Mouse (Mus musculus) small intestine, adult 2 months (tissue): ENCODE measurements around the gene Rbm3. TPM values are rescaled to one million over a fixed set of nuclear protein-coding genes. Genes with fewer than 3 reads are reported as not detected.

Experiments used
- H3K27ac ChIP-seq: fragments of 200-500 bp; 2 replicates; pipeline ENCODE4 v1.5.1; 2012; ENCODE audit warnings: low read depth, low read length, control low read depth, inconsistent platforms; ENCODE audit not compliant: insufficient read depth
- H3K27me3 ChIP-seq: fragments of 200-500 bp; 2 replicates; pipeline ENCODE4 v1.6.1; 2012; ENCODE audit warnings: mild to moderate bottlenecking, moderate library complexity, low read length, inconsistent platforms; ENCODE audit not compliant: control insufficient read depth, insufficient read depth
- H3K36me3 ChIP-seq: fragments of 200-500 bp; 2 replicates; pipeline ENCODE4 v1.6.1; 2012; ENCODE audit warnings: mild to moderate bottlenecking, low read length, control low read depth, inconsistent platforms; ENCODE audit not compliant: control insufficient read depth, insufficient read depth
- H3K4me1 ChIP-seq: fragments of 200-500 bp; 2 replicates; pipeline ENCODE4 v1.6.1; 2012; ENCODE audit warnings: low read length, inconsistent platforms, mixed read lengths; ENCODE audit not compliant: control insufficient read depth, insufficient read depth, insufficient read length
- H3K4me3 ChIP-seq: fragments of 200-500 bp; 2 replicates; pipeline ENCODE4 v1.5.1; 2012; ENCODE audit warnings: low read depth, mild to moderate bottlenecking, control low read depth, inconsistent platforms, low read length, moderate library complexity
- CTCF ChIP-seq: fragments of 200-500 bp; IDR thresholded peaks from 2 replicates; pipeline ENCODE4 v1.5.1; 2012; ENCODE audit warnings: low read depth, mild to moderate bottlenecking, control low read depth, inconsistent platforms, low read length, moderate library complexity, mixed read lengths; ENCODE audit not compliant: insufficient replicate concordance, insufficient read length; ENCODE audit errors: extremely low read depth
- POLR2A ChIP-seq: fragments of 200-500 bp; IDR thresholded peaks from 2 replicates; pipeline ENCODE4 v1.6.1; 2012; ENCODE audit warnings: low read depth, mild to moderate bottlenecking, control low read depth, inconsistent platforms, low read length, moderate library complexity
- WGBS: fragments of 180-500 bp; shearing (Covaris S2); methylation state at CpG from one replicate; pipeline ENCODE4 v1.1.7; 2018; 5-methylcytosine and 5-hydroxymethylcytosine counted together
- polyA plus RNA-seq: library from polyadenylated mRNA; depleted of rRNA; stranded (reverse); fragments of >200 nt; gene quantifications from 2 replicates; pipeline ENCODE4 v1.2.3, GENCODE M21; 2012

Rbm3 gene
- polyA plus RNA-seq, 1 experiment, result 31.7 TPM

DNA sequence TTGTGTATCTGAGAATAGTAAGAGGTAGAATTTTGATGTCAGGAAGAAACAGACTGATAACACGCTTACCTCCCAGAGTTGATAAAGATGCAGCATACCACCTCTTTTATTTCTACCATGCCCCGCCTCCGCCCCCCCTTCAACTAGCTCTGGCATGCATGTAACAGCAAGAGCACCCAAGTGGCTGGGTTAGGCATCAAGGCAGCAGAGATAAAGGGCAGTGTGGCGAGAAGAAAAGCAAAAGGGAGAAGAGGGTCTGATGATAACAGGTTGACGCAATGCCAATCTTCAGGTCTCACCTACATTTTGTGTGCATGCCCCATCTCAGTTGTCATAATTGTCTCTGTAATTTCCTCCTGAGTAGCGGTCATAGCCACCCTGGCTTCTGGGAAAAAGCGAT, 2.7 kb downstream of the Rbm3 start:
- Histone ChIP-seq H3K4me3 (no peak overlapping the region), H3K27me3 (no peaks in the 10 kb centered on the region), H3K4me1 (peaks cover 7% of the 10 kb centered on the region; the same call in 1 of the 2 replicates), H3K27ac (no peak overlapping the region), H3K36me3 (peaks cover 33% of the 10 kb centered on the region)
- TF ChIP-seq POLR2A (no peak), CTCF (no peak)
- WGBS, result 80% methylated on average over 7 of the region's 7 CpGs

DNA sequence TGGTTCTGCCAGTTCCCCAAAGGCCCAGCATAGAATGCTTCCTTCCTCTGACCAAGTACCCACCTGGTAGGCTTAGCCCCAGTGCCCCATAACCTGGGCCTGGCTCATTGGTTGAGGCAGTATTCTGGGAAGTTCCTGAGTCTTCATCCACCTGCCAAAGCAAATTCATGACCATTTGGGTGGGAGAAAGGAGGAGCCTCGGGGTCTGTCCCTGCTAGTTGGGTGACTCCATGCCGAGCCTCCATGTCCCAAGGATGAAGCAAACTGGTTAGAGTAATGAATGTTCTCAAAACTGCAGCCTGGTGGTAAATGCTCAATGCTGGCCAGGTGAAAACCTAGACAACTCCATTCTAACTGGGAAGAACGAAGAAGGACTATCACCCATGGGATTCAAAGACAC, 4.6 kb downstream of the Rbm3 start:
- Histone ChIP-seq H3K27me3 (no peaks in the 10 kb centered on the region), H3K36me3 (peaks cover 35% of the 10 kb centered on the region), H3K4me1 (peaks cover 7% of the 10 kb centered on the region; the same call in 1 of the 2 replicates), H3K27ac (no peak overlapping the region), H3K4me3 (no peak overlapping the region)
- TF ChIP-seq CTCF (no peak), POLR2A (no peak)
- WGBS, result 68% methylated on average over 3 of the region's 3 CpGs

GRCm38 (mm10) chrX:8140446-8140845, 5.2 kb downstream of the Rbm3 start:
- 96% methylated on average over 2 of the region's 2 CpGs for WGBS
- no peak overlapping the region for H3K27ac ChIP-seq
- H3K36me3 ChIP-seq, result peaks cover 35% of the 10 kb centered on the region
- no peaks in the 10 kb centered on the region for H3K27me3 ChIP-seq
- no peak overlapping the region for H3K4me3 ChIP-seq
- peaks cover 7% of the 10 kb centered on the region; the same call in 1 of the 2 replicates for H3K4me1 ChIP-seq
- TF ChIP-seq POLR2A, result no peak
- no peak for TF ChIP-seq CTCF

- Histone ChIP-seq H3K27ac (no peak overlapping the region), H3K27me3 (no peaks in the 10 kb centered on the region), H3K36me3 (peaks cover 33% of the 10 kb centered on the region), H3K4me3 (no peak overlapping the region), H3K4me1 (peaks cover 7% of the 10 kb centered on the region; the same call in 1 of the 2 replicates)
- TF ChIP-seq CTCF (no peak), POLR2A (no peak)
- 17% methylated on average over 1 of the region's 1 CpGs for WGBS
These were observed 6.2 kb downstream of the Rbm3 start for GRCm38 (mm10) chrX:8139480-8139879.

DNA sequence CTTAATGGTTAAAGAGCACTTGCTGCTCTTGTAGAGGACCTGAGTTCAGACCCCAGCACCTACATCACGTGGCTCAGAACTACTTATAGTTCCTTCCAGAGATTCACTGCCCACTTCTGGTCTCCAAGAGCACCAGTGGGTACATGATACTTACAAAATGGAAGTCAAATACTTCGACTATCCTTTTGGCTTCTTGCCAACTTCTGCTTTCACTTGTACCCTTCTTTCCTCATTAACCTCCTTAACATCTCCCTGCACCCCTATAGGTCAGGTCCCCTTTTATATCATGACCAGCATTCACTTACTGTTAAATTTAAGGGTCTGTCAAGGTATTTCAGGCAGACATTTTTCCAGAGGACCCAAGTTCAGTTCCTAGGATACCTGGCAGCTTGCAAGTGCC, 9.8 kb downstream of the Rbm3 start:
- Histone ChIP-seq H3K4me3 (no peak overlapping the region), H3K27ac (no peak overlapping the region), H3K27me3 (no peaks in the 10 kb centered on the region), H3K4me1 (peaks cover 4% of the 10 kb centered on the region), H3K36me3 (peaks cover 10% of the 10 kb centered on the region)
- TF ChIP-seq CTCF, result no peak
- WGBS, result 44% methylated on average over 2 of the region's 2 CpGs

GRCm38 (mm10) chrX:8132017-8132976, 13.4 kb downstream of the Rbm3 start, which contains the start of gene Wdr13:
Gene Wdr13, minus strand, starts transcription at chrX:8132892.
- 12% methylated on average over 39 of the region's 40 CpGs for WGBS

DNA sequence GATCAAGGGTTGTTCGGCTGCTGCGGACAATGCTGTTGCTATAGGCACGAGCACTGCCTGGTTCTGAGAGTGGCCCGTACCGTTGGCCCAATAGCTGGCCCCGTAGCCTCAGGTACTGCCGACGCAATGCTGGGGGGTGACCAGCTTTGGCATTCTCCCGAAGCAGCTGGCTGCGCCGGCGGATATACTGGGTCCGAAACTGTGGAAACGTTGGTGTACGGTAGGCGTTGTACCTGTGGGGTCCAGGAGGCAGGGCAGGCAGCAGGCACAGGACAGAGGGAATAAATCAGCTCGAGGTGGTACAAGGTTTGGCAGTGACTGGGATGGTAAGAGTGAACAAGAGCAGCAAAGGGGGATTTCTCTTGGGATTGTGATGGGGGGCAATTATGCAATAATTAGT, 14.3 kb downstream of the Rbm3 start:
- Histone ChIP-seq H3K36me3 (peaks cover 18% of the 10 kb centered on the region), H3K4me1 (peaks cover 4% of the 10 kb centered on the region), H3K27ac (no peak overlapping the region), H3K4me3 (peak overlapping the region; percentile 19; the same call in 1 of the 2 replicates), H3K27me3 (no peaks in the 10 kb centered on the region)
- 89% methylated on average over 17 of the region's 17 CpGs for WGBS
- no peak for TF ChIP-seq CTCF
- no peak for TF ChIP-seq POLR2A

More at GRCm38 (mm10) chrX:8132017-8132976, 13.4 kb downstream of the Rbm3 start, which contains the start of gene Wdr13:
- peak within 1 kb of the TSS; percentile 94 for H3K4me3 ChIP-seq
- peaks cover 4% of the 10 kb centered on the region for H3K4me1 ChIP-seq
- peak within 1 kb of the TSS; percentile 100 for H3K27ac ChIP-seq
- peaks cover 18% of the 10 kb centered on the region for H3K36me3 ChIP-seq
- H3K27me3 ChIP-seq, result no peaks in the 10 kb centered on the region
- TF ChIP-seq CTCF (no peak), POLR2A (peak; percentile 25; the same call in 1 of the 2 replicates)
